Mouse (Mus musculus): Measurements from ENCODE around the gene Nemp2.

Nemp2 gene

DNA sequence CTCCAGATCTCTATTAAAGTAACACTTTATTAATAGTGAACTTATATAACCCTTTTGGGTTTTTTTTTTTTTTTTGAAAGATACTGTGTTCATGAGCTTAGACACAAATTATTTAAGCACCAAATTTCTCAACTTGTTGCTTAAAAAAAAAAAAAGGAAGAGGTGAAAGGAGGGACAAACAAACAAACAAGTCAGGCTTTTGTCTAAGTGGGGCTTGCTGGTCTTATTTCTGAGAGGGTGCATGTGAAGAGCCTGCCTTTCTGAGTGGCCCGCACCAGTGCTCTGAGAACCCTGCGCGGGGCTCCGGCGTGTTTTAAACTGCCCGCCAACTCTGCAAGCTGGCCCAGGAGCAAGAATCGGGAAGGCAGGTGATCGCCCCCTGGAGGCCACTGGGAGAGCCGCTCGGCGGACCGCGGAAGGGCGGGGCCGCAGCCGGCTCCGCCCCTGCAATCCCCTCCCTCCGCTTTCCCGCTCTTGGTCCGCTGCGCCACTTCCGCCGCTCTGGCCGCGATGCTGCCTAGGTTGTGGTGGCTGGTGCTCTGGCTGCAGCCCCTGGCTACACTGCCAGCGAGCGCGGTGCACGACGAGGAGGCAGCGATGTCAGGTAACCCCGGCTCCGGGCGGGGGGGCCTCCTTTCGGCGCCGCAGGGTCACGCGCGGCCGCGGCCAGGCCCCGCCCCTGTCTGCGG lies at the start of gene Nemp2:
Gene Nemp2 (plus strand): TSS at position 456 of the 689 bp plus-strand sequence.
- DNase-seq (ENCODE audit: low read depth, low spot score): peak; percentile 90

GRCm38 (mm10) chr1:52581744-52582143 lies 48.8 kb upstream of the Nemp2 start:
- no peak for DNase-seq (ENCODE audit: low read depth, low spot score)

DNA sequence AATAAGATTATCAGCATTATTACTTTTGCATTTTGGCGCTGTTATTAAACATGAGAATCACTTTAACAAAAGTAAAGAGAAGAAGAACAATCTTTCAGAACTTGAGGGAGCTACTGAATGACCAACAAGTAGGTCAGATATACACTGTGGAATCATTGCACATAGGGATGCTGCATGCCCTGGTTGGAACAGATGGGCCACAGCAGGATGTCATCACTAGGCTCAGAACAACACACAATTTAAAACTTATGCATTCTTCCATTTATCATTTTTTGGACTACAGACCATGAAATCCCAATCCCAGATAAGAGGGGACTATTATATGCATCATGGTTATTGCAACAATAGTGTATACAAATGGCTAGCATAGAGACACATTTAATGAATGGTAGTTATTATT lies 47.6 kb upstream of the Nemp2 start:
- no peak for DNase-seq (ENCODE audit: low read depth, low spot score)

DNA sequence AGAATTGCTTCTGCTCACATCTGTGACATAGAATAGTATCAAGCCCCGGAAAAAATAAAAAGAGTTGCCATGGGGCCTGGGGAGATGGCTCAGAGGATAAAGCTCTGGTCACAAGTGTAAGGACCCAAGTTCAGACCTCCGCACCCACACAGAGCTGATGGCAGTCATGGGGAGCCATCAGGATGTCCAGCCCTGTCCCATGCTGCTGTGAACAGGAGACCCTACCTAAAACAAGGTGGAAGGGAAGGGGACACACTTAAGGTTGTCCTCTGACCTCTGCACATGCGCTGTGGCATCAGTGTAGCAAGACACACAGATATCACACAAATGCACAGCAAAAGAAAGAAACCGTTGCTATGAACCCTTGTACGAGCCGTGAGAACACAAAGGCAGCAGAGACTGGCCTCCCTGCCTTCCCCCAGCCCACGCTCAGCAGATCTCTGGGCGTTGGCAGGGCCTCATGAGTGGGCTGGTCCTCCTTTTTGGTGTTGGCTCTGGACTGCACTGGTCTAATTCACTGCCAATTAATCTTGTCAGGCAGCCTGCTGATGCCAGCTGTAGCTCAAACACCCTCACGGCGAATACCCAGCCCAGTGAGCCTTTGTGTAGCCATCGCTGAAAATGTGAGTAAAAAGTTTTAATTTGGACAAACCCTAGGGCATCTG lies 33.4 kb upstream of the Nemp2 start:
- DNase-seq (ENCODE audit: low read depth, low spot score): no peak

- peak; percentile 57 for DNase-seq (ENCODE audit: low read depth, low spot score)
Observed at GRCm38 (mm10) chr1:52597761-52598160, 32.7 kb upstream of the Nemp2 start.

- DNase-seq (ENCODE audit: low read depth, low spot score): no peak
Observed at GRCm38 (mm10) chr1:52598361-52598760, 32.1 kb upstream of the Nemp2 start.

GRCm38 (mm10) chr1:52601496-52601895 lies 29.0 kb upstream of the Nemp2 start:
- no peak for DNase-seq (ENCODE audit: low read depth, low spot score)

DNA sequence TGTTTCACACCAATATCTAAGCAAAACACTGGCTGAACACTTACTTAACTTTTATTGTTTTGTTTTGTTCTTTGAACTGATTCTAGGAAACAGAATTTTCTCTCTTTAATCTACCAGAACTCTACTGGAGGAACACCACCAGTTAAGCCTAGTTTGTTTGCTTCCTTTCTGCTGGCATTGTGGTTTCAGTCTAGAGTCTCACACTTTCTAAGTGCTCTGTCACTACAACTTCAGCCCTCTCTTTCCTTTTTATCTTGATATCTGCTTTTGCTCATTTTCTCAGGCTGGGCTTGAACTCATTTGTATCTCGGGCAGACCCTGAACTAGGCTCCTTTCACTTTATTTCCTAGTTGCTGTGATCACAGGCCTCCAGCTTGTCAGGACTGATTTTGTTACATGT lies 22.8 kb upstream of the Nemp2 start:
- no peak for DNase-seq (ENCODE audit: low read depth, low spot score)

- no peak for DNase-seq (ENCODE audit: low read depth, low spot score)
Observed at GRCm38 (mm10) chr1:52608486-52608885, 22.0 kb upstream of the Nemp2 start.

DNA sequence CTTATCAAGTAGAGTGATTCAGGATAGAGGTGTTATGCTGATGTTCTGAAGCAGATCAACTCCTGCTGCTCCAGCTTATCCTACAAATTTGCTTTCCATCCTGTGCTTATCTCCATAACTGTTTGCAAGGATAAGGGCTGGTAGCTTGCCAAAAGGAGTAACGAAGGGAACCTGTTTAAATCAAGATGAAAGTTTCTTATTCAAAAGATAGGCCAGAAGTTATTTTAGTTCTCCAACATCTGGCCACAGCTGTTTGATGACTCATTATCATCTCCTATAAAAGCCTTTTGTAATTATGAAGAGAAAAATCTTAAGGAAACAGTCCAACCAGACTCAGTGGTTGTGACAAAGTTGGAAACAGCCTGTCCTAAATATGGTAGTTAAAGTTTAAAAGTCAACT lies 12.3 kb upstream of the Nemp2 start:
- DNase-seq (ENCODE audit: low read depth, low spot score): no peak

DNA sequence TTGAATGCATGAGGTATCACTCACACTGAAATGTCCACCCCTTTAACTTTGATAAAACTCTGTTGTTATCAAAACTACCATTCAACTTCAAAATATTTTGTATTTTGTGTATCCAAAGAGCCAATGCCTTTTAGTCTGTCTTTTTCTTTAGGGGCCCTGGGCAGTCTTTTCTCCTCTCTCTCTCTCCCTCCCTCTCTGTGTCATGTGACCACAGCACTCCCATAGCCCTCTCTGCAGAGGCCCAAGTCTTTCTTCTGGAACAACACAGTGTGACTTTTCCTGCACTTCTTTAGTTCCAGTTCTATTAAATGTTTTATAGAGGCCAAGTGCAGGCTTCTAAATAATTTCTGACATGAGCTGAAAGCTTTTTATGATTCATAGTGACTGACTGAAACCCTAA lies 10.1 kb upstream of the Nemp2 start:
- no peak for DNase-seq (ENCODE audit: low read depth, low spot score)

- peak; percentile 79 for DNase-seq (ENCODE audit: low read depth, low spot score)
Observed at GRCm38 (mm10) chr1:52630937-52631299, 415 bp downstream of the Nemp2 start.

GRCm38 (mm10) chr1:52631570-52631969 lies 1.1 kb downstream of the Nemp2 start:
- DNase-seq (ENCODE audit: low read depth, low spot score): peak; percentile 45

DNA sequence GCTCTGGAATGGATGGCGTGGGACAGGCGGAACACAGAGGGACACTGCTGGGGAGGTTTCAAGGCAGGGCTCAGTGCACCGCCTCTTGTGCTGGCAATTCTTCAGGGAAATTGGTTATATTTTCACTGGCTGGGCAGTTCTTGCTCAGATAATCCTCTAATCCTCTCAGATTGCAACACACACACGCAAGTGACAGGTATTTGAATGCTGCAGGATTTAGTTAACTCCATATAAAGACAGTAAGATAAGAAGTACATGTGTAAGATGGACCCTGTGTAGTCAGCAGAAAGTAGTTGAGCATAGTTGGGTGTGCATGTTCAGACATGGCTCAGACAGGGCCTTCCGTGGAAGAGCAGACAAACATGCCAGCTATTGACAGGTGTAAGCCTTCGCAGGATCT lies 3.7 kb downstream of the Nemp2 start:
- DNase-seq (ENCODE audit: low read depth, low spot score): no peak

DNA sequence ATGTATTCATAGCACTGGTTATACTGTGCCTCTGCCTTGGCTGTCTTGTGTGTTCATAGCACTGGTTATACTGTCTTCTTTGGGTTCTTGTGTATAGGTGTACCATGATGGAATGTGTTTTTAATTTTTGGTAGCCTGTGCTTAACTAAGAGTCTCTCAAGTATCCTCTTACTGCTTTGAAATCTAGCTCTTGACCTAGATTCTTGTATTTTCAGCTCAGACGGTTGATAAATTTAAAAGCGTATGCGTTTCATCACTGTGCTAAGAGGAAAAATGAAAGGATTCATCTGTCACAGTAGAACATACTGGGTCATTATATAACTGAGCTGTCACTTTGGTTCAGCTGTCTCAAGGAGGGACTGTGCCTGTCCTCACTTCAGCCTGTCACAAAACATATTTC lies 5.4 kb downstream of the Nemp2 start:
- DNase-seq (ENCODE audit: low read depth, low spot score): no peak

DNA sequence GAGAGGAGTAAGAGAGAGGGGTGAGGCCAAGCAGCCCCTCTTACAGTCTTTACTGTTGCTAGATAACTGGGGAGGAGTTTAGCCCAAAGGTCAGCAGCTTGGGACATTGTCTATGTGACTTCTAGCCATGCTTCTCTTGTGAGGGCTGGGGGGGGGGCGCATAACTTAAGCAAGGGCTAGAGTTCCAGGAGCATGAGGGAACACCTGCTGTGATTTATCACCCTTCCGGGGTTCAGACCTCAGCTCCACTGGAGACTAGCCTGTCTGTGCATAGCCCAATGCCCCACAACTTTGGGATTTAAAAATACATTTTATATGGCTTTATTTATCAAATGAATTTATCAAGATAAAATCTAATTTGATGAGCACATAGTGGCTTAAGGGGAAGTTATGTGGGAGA lies 7.6 kb downstream of the Nemp2 start:
- no peak for DNase-seq (ENCODE audit: low read depth, low spot score)

- DNase-seq (ENCODE audit: low read depth, low spot score): no peak
Observed at GRCm38 (mm10) chr1:52639090-52639489, 8.6 kb downstream of the Nemp2 start.

- DNase-seq (ENCODE audit: low read depth, low spot score): no peak
Observed at GRCm38 (mm10) chr1:52640266-52640665, 9.8 kb downstream of the Nemp2 start.

GRCm38 (mm10) chr1:52640736-52641135 lies 10.2 kb downstream of the Nemp2 start:
- no peak for DNase-seq (ENCODE audit: low read depth, low spot score)

- DNase-seq (ENCODE audit: low read depth, low spot score): peak; percentile 71
Observed at GRCm38 (mm10) chr1:52648153-52649027, 17.9 kb downstream of the Nemp2 start.

- no peak for DNase-seq (ENCODE audit: low read depth, low spot score)
Observed at GRCm38 (mm10) chr1:52650066-52650465, 19.6 kb downstream of the Nemp2 start.

DNA sequence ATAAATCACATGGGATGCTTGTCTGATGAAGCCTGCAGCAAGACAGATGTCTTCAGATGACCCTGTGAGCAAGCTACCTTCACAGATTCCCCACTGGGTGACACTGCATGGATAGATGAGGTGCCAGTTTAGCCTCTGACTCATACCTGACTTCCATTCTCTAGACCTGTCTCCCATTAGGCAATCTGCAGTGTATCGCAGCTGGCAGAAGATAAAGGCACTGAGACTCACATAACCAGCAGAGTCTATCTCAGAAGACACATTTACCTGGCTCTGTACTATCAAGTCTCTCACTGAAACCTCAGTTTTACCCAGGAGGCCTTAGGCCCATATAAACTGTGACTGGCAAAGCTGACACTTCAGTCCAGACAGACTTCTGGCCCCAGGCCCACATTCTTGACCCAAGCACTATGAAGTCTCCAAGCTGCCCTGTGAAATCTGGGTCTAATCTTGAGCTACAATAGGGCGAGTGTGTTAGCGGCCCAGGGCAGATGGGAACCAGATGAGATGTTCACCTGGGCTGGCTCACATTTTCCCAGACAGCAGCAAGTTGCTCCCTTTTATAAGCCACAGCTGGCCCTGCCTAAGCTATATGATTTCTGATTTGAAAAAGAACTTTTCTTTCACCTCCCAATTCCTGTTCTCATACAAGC lies 22.2 kb downstream of the Nemp2 start:
- no peak for DNase-seq (ENCODE audit: low read depth, low spot score)

All from ES-CJ7 (cell line).